Mouse (Mus musculus) thymus, postnatal 36 days (tissue): ENCODE results near the gene L3mbtl4.
"Not testable (repeated sequence)": the region's sequence is repeated elsewhere in the genome, so short reads cannot be mapped to it uniquely, and the experiment has no call there.

Source experiments
- DNase-seq, 2 experiments: peaks; one replicate each; pipeline ENCODE4 v3.0.0; 2022; ENCODE audit warnings: mixed read lengths in 2 of 2

L3mbtl4 gene

DNA sequence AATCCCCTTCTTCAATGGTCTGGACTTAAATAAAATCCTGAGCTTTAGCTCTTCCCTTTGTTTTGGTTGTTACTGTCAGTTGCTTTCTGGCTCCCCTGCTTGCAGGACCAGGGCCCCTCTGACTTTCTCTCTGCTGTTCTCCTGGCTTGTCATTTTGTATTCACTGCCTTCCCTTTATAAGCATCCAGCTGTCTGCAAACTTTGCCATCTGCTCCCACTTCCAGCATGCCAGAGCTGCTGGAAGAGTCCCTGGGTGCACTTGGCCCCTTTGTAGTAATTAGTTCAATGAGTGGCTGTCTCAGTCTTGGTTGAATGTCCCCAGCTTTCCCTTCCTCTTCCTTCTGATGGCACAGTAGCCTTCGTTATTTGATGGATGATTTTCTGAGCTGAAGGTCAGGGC is 132.4 kb downstream of the L3mbtl4 start:
- no peak for DNase-seq

DNA sequence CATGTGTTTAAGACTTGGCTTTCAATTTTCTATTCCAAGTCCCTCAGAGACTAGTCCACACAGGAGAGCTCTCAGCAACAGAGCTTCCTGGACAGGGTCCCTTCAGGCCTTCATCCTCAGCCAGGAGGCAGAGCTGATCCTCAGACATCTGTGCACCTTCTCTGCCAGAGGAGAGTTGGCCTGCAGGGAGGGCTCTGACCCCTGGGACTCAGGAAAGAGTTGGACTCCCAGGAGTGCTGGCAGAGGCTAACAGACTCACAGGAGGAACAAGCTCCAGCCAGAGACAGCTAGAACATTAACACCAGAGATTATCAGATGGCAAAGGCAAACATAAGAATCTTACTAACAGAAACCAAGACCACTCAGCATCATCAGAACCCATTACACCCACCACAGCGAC is 133.5 kb downstream of the L3mbtl4 start:
- DNase-seq = not testable (repeated sequence)

DNA sequence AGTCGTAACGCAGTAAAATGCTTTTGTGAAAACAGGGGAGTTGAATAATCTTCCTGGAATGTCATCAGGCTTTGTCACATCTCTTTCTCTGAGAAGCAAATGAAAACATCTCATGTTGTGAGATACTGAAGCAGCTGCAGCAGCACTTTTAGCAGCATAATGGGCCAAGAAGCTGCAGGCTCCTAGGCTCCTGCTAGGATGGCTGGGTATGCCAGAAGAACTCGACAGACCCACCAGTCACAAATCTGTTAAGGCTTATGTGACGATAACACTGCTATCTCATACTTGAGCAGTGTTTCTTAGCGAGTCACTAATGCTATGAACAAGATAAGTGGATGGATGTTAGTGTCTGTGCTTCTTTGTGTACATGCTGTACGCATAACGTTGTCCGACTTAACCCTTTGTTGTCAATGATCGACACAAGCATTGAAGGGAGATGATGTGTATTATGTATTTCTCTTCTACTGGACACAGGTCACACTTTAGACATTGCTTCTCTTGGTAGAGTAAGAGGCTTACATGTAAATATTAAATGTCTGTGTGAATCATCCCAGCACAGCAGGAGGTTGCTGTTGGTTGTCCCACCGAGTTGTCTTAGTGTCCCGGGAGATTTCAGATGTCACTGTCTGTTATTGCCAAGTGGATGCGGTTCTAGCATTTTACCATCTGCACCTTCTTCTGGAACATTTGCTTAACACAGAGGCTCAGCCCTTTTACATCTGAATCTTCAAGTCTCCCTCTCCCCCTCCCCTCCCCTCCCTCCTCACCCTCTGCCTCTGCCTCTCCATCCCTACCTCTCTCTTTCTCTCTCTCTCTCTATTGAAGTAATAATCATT is 149.3 kb downstream of the L3mbtl4 start:
- no peak for DNase-seq

DNA sequence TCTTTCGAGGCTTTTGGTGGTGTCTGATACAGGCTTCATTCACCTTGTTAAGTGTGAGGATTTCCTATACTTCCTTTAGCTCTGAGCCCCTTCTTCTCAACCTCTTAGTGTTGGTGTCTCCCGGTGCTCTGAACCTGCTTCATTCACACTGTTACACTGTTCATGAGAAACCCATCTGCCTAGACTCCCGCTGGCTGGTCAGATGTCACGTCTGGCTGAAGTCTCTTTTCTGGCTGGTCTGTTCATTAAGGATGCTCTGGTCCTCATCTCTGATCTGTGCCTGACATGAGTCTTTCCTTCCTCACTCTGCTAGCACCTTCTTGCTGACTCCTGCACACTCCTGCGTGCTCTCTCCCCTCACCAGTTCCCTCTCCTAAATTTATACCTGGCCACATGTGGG is 160.0 kb downstream of the L3mbtl4 start:
- DNase-seq = no peak

DNA sequence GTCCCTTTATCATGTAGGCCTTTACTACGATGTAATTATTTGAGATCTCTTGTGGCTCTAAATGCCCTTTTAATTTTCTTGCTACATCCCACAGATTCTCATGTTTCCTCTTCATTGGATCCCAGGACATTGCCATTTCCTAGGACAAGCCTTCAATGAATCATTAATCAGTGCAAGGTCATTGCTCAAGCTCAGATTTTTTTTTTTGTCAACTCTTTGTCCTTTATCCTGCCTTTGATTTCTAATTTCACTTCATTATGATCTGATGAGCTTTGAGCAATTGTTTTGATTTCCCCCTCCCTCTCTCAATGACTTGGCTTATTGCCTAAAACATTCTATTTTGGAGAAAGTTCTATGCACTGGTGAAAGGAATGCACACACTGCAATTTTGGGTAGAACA is 177.3 kb downstream of the L3mbtl4 start:
- DNase-seq = no peak

DNA sequence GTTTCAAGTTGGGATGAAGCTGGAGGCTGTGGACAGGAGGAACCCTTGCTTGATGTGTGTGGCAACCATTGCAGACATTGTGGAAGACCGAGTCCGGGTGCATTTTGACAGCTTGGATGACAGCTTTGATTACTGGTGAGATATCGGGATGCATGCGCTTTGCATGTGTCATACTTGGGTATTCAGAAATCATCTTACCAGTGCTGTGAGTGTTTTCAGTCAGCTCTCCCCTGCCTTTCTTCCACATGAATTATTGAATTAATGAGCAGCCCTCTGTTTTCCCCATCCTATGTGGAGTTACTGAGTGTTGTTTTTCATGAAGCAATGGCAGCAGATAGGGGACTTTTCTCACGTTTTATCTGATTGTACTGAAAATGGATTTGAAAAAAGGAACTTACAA is 187.9 kb downstream of the L3mbtl4 start:
- no peak for DNase-seq

DNA sequence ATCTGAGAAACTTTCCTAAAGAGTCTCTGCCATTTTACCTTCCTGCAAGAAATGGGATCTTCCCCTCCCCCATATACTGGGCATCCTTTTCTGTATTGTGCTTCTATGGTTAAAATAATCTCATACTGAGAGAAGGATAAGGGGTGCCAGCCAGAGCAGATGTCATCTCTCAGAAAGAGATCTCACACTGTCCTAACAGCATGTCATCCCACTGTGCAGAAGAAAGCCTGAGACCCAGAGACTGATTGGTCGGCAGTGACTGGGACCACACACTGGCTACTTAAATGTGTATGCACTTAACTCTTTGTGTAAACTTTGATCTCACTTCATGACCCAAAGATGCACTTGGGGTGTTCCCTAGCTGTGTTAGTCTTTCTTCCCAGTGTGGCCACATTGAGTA is 193.7 kb downstream of the L3mbtl4 start:
- no peak for DNase-seq

DNA sequence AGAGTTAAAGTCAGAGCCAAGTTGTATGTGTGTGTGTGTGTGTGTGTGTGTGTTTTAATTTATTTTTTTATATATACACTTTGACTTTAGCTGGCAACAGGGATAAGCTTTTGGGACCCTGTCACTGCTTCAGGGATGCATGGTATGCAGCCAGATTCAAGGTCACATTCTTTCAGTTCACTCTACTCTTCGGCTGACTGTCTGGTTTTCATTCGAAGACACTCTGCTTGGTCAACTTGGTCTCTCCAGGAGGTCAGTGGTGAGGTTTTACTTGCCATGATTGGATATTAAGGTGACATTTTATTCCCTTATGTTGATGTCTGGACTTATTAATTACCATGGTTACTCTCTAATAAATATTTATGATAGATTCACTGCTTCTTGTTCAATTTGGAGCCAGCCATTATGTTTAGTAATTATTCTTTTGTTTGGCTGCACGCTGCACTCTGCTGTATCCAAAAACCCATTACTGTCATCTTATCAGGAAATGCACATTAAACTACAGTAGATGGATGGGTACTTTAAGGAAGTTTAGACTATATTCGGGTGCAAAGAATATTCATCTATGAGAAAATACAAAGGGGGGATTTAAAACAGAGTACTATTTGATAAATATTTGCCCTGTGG is 216.6 kb downstream of the L3mbtl4 start:
- DNase-seq = no peak

DNA sequence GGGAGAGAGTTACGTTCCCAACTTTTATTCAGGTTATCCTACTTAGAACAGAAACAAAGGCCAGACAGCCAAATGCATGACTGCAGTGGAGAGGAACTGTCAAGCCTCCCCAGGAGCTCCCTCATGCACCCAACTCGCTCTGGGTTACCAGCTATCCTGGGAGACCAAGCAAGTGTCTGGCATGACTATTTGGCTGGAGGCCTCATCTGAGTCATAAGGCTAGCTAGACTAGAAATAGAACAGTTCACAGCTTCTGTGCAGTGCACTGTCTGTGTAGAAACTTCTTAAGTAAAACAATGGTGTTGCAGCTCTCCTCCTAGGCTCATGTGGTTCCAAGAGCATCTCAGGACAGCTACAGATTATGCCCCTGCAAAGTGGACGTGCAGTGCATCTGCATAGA is 218.6 kb downstream of the L3mbtl4 start:
- DNase-seq = no peak

DNA sequence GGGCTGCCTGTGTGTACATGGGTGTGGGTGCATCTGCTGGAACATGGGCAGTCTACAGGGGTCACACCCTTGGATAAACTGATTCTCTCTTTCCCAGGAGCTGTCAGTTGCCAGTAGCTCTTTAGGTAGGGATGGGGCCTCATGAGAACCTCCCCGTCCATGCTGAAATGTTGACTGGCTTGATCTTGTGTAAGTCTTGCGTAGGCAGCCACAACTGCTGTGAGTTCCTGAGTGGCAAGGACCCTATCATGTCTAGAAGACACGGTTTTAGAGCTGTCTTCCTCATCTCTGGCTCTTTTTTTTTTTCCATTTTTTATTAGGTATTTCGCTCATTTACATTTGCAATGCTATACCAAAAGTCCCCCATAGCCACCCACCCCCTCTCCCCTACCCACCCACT is 229.4 kb downstream of the L3mbtl4 start:
- not testable (repeated sequence) for DNase-seq

DNA sequence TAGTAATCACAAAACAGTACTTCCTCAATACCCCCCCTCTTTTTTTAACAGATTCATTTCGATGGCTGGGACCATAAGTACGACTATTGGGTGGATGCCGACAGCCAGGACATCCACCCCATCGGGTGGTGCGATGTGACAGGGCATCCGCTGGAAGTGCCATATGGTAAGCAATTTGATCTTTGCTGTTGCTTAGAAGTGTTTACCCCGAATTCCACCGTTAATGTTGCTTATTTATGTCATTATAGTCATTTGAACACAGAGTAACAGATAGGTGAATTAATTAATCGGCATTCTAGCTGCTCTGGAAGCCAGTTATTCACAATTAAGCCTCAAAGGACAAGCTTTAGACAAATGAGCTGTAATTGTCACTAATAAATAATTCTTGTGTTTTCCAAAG is 286.1 kb downstream of the L3mbtl4 start:
- no peak for DNase-seq

DNA sequence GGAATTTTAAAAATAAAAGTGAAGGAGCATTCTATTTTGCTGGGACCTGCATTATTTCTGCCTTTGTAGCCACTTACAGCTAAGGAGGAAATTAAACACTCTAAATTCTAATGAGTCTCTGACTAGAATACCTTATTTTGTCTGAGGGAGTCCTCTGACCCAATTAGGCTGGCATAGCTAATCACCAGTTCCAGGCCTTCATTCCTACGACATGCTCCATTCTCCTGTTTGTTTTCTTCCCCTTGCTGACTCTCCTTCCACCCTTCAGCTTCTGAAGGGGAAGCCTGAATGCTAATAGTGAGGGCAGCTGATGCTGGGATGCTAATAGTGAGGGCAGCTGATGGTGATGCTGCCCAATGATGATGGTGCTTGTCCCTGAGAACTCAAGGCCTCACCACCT is 286.7 kb downstream of the L3mbtl4 start:
- no peak for DNase-seq

DNA sequence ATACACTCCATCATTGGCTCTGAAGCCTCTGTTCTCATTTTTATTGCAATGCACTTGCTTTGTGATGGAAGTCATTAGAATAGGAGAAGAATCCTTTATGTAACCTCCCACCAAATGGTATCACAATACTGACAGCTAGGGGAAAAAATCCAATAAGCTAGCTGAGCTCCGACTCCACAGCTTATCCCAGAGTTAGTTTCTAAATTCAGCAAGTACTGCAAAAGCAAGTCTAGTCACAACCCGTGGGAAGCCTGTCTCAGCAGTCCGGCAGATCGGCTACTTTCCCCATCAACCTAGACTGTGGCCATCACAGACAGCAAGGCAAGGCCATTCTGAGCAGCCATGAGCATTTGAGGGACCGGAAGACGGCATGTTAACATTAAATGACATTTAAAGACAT is 298.2 kb downstream of the L3mbtl4 start:
- DNase-seq = no peak

DNA sequence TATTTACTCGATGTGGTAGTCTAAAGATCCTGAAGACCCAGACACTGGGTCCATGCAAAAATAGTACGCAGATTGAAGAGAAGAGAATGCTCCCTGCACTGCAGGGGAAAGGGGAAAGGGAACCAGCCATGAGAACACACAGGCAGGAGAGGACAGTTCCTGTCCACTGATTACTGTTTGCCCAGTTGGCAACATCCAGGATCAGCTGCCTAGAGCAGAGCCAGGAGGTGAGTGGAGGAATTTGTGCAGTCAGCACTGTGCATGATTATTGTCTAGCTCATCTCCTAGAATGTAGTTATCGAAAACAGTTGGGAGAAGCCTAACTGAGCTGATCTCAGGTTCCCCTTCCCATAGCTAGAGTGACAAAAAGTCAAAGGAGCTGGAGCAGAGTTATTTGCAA is 311.6 kb downstream of the L3mbtl4 start:
- DNase-seq = no peak

DNA sequence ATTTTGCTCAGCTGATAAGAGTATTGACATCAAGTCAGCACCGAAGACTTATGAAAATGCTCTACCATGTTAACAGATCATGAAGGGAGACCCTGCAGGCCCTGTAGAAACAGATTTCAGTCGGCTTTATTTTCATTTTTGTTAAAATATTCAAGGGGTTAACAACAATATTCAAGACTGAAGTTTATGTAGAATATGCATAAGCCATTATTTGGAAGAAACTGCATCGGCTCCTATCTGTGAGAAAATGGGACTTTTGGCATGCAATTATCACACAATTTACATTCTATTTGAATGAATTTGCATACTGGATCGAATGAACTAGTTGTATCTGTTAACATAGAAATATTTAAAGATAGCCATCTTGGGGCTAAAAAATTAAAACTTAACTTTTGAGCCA is 318.0 kb downstream of the L3mbtl4 start:
- DNase-seq = no peak

DNA sequence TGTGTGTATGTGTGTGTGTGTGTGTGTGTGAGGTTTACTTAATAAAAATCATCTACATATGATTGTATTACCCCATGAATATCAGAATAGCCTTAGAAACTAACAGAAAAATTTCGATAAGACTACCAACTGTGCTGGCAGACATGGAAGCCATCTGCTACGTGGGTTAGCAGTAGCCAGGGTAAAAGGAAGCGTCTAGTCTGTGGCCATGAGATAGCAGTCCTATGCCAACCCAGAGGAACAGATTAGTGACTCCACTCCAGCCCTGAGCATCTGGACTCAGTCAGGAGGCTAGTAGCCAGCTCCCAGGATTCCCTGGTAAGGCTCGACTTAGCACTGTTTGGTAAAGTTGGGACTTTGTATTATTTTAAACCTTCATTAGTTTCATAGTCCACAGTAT is 329.1 kb downstream of the L3mbtl4 start:
- DNase-seq = no peak

DNA sequence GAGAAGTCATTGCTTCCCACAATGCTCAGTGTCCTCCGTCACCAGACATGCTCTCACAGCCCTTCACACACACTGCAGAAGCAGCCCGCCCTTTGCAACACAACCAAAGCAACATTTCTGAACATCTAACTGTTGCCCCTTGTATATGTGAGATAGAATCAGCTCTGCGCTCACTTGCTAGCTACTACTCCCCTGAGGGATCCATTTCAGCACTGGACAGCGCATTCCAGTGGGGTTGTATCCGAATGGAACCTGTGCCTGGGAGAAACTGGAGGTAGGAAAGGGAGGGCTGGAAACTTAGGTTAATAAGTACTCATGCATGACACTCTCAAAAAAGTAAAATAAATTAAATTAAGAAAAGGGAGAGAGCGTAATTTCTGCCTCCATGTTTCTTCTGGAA is 334.1 kb downstream of the L3mbtl4 start:
- DNase-seq = no peak

DNA sequence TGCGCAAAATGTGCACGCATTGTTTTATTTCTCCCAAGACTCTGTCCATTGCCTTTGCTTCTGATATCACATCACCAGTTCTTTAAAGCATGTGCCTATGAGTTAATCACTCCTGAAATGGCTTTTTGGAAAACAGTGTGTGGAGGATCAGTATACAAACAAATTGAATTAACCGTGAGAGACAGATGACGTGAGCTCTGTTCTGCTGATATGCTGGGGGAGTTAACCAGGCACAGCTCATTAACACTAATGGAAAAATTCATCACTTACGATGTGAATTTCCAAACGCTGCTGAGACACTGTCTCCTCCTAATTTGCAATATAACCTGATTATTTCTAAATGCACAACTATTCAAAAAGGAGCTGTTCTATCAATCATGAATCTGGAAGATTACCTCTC is 337.6 kb downstream of the L3mbtl4 start:
- no peak for DNase-seq

DNA sequence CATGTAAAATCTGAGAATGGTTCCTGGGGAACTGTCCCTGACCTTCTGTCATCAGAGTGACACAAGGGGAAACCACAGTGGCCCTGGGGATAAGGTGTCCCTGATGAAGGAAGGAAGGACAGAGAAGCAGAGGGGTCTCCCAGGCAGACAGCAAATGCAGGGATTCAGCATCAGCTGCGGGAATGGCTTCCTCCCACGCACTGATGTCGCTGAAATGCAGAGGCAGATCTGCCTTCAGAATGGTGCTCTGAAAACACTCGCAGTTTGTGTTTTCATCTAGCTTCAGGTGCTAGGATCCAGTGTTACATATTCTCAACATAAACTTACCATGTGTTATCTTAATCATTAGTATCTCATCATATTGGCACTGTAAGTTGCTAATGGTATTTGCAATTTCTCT is 351.7 kb downstream of the L3mbtl4 start:
- DNase-seq = no peak

DNA sequence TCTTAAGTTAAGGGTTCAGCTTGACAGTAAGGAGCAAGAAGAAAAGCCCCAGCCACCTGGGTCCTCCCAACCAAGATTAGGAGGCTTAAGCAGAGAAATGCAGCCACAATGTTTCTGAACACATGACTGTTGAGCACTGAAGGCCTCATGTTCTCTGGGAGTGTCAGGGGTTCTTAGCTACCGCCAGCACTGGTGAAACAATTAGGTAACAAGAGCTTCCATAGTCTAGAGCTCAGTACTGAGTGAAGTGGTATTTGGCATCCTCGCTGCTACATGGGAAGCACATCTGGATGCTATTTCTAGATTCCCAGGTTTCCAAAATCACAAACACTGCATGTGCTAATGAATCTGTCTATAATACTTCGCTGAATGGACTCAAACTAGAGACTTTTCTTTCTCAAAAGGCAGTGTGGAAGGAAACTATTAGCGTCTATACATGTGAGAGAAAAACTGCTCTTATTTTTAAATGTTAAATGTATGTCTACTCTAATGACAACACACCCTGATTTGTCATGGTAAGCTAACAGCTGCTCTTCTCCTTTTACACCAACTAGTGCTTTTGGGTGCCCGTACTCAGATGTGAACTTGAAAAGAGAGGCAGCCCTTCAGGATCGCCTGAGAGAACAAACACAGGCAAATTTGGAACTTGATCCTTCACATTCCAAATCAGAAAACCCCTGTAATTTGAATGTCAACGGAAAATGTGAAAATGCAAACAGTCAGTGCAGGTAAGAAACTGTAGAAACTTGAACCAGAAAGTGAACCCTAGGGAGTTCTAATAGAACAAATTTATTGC is 356.2 kb downstream of the L3mbtl4 start:
- no peak for DNase-seq

DNA sequence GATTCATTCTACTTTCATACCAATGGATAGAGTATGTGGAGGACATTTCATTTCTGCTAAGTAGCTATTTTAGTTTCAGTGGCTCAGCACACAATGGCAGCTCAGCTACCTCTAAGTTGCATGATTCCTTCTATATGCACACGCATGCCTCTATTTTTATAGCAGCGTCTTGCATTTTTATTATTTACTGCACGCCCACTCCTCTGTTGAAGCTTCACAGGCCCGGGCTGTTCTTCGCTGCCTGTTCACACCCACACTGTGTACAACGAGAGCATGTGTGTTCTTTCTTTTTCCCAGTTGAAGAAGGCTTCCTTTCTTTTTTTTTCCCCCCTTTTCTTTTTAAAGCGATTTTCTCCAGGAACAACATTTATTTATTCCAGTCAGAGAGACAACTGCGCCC is 357.8 kb downstream of the L3mbtl4 start:
- DNase-seq = no peak

DNA sequence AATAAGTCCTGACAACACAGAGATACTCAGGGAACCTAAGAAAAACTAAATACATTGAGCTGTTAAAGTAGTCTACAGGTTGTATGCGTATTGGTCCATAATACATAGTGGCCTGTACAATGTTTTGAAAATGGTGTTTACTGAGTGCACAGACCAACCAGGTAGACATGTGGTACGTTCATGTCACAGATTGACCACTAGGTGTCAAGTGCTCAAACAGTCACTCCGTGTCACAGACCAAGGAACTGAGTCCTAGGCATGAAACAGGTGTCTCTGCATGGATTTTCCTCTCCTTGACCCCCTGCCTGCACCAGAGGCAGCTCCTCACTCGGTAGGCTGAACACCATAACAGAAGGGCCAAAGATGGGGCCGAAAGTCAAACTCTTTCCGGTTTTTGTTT is 366.6 kb downstream of the L3mbtl4 start:
- no peak for DNase-seq

DNA sequence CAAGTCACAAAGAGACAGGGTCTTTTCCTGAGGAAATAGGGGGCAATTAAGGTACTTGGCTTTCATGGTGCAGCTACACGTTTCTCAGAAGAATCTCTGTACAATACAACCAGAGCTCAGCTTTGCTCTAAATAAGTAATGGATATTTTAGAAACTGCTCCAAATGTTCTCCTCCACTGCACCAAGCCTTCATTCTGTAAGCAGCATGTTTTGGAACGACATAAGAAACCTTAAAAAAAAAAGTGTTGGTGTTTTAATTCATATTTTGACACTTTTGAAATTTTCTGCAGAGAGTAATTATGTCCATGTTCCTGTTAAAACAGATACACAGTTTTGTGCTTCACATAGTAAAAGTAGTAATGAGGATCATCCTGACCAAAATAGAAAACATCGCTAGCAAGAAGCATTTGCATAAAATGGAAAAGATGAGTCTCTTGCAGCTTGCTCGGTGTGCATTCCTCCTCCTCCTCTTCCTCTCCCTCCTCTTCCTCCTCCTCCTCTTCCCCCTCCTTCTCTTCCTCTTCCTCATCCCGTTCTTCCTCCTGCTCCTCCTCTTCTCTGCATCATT is 369.0 kb downstream of the L3mbtl4 start:
- no peak for DNase-seq

DNA sequence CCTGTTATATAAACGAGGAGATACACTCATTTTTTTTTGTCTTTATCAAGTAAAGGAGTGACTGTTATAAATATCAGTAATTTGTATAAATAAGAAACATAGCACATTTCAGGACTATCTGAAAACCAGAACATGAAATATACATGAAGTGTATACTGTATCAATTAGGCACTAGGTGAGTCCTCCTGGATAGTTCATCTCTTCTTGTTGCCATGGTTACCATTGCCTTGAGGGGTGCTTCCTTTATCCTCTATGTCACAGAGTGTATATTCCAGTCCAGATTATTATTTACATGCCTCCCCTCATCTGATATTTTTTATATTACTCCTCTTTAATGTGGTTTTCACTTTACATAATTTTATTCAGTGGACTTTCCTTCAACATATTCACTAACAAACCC is 392.9 kb downstream of the L3mbtl4 start:
- DNase-seq = no peak
